Mouse (Mus musculus) limb, embryonic 15.5 days (tissue): ENCODE data around the gene Ahctf1. TPM values are rescaled to one million over a fixed set of nuclear protein-coding genes. Genes with fewer than 3 reads are reported as not detected.
"Not testable (repeated sequence)": the region's sequence is repeated elsewhere in the genome, so short reads cannot be mapped to it uniquely, and the experiment has no call there.

ENCODE experiments used
- ATAC-seq: fragments of 200-750 bp; cut with Nextera tagmentation; 2 replicates; pipeline ENCODE4 v1.8.0; 2017; ENCODE audit warnings: low read depth, moderate TSS enrichment; ENCODE audit not compliant: insufficient number of reproducible peaks, low FRiP score, low TSS enrichment
- H3K27ac ChIP-seq: fragments of 300-500 bp; sonication (generic); 2 replicates; pipeline ENCODE4 v1.5.1; 2015; ENCODE audit warnings: moderate library complexity, mild to moderate bottlenecking, inconsistent platforms
- H3K27me3 ChIP-seq: fragments of 300-500 bp; sonication (generic); 2 replicates; pipeline ENCODE4 v1.6.1; 2015; ENCODE audit warnings: inconsistent platforms
- H3K36me3 ChIP-seq: fragments of 300-500 bp; sonication (generic); 2 replicates; pipeline ENCODE4 v1.6.1; 2015; ENCODE audit warnings: inconsistent platforms
- H3K4me1 ChIP-seq: fragments of 300-500 bp; sonication (generic); 2 replicates; pipeline ENCODE4 v1.6.1; 2015; ENCODE audit warnings: inconsistent platforms
- H3K4me2 ChIP-seq: fragments of 300-500 bp; sonication (generic); 2 replicates; pipeline ENCODE4 v1.6.1; 2015; ENCODE audit warnings: mild to moderate bottlenecking, inconsistent platforms
- H3K4me3 ChIP-seq: fragments of 300-500 bp; sonication (generic); 2 replicates; pipeline ENCODE4 v1.5.1; 2015; ENCODE audit warnings: mild to moderate bottlenecking, inconsistent platforms
- H3K9ac ChIP-seq: fragments of 300-500 bp; sonication (generic); 2 replicates; pipeline ENCODE4 v1.6.1; 2015; ENCODE audit warnings: inconsistent platforms
- H3K9me3 ChIP-seq: fragments of 300-500 bp; sonication (generic); 2 replicates; pipeline ENCODE4 v1.6.1; 2016; ENCODE audit warnings: inconsistent platforms
- WGBS: fragments of 180-500 bp; shearing (Covaris S2); methylation state at CpG from one replicate; pipeline ENCODE4 v1.1.7; 2015; 5-methylcytosine and 5-hydroxymethylcytosine counted together
- polyA plus RNA-seq: library from polyadenylated mRNA; unstranded; fragments of >200 nt; fragmentation: Nextera tagmentation; extraction: Ambion mirVana; gene quantifications from 2 replicates; pipeline ENCODE4 v1.2.1, GENCODE M21; 2015

Gene Ahctf1
- polyA plus RNA-seq, 1 experiment from 2014 or later: 20.6 TPM

DNA sequence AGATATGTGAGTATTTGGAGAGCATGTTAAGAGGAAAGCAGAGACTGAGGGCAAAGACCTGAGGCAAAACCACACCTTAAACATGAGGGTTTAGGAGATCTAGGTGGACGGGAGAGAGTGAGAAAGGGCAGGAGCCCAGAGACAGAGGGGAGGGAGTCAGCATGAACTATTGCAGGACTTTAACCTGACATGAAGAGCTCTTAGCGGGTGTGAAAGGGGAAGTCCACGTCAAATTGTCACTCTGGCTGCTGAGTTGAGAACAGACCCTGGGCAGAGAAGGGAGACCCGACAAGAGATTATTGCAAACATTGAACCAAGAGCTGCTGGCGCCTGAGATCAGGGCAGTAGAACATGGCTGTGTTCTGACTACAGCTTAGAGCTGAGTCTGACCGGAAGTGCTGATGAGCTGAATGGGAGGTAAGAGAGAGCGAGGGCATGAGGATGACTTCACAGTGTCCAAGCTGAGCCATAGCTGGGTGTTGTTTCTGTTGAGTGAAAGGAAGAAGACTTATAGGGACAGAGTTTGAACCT is 29.3 kb upstream of the Ahctf1 start:
- no peak overlapping the region for H3K4me3 ChIP-seq
- no peak for ATAC-seq
- H3K27me3 ChIP-seq: no peaks in the 10 kb centered on the region
- H3K4me1 ChIP-seq: no peaks in the 10 kb centered on the region
- no peak overlapping the region for H3K9ac ChIP-seq
- WGBS: 72% methylated on average over 7 of the region's 7 CpGs
- H3K9me3 ChIP-seq: no peaks in the 10 kb centered on the region
- H3K36me3 ChIP-seq: no peaks in the 10 kb centered on the region
- no peak overlapping the region for H3K27ac ChIP-seq
- no peak overlapping the region for H3K4me2 ChIP-seq

GRCm38 (mm10) chr1:179828900-179829299 is 25.4 kb upstream of the Ahctf1 start:
- Histone ChIP-seq H3K36me3 (no peaks in the 10 kb centered on the region), H3K4me3 (no peak overlapping the region), H3K9ac (no peak overlapping the region), H3K4me2 (no peak overlapping the region), H3K9me3 (no peaks in the 10 kb centered on the region), H3K27ac (no peak overlapping the region), H3K27me3 (no peaks in the 10 kb centered on the region), H3K4me1 (no peaks in the 10 kb centered on the region)
- ATAC-seq: no peak
- WGBS: 65% methylated on average over 4 of the region's 4 CpGs

GRCm38 (mm10) chr1:179828051-179828450 is 24.6 kb upstream of the Ahctf1 start:
- no peak for ATAC-seq
- H3K4me2 ChIP-seq: no peak overlapping the region
- no peak overlapping the region for H3K4me3 ChIP-seq
- no peak overlapping the region for H3K27ac ChIP-seq
- no peaks in the 10 kb centered on the region for H3K27me3 ChIP-seq
- H3K9ac ChIP-seq: no peak overlapping the region
- H3K36me3 ChIP-seq: no peaks in the 10 kb centered on the region
- no peaks in the 10 kb centered on the region for H3K4me1 ChIP-seq
- 89% methylated on average over 5 of the region's 5 CpGs for WGBS
- H3K9me3 ChIP-seq: no peaks in the 10 kb centered on the region

DNA sequence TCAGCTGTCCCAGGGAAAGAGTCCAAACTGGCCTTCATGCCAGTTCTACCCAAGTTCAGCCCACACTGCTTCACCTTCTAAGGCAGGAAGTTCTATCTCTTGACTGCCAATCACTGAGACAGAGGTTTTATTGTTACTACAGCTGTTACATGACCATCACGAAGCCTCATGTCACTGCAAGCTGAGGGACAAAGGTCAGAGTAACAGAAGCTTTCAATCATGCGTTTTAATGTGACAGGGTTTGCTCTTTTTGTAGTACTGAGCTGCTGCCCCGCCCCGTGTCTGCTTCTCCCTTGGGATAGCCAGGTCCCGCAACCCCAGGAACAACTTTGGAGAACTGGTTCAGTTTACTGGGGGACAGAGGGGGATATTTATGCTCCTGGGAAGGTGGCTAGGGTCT is 21.1 kb upstream of the Ahctf1 start:
- 67% methylated on average over 5 of the region's 5 CpGs for WGBS
- Histone ChIP-seq H3K27me3 (no peaks in the 10 kb centered on the region), H3K4me2 (no peak overlapping the region), H3K4me3 (no peak overlapping the region), H3K27ac (no peak overlapping the region), H3K9ac (no peak overlapping the region), H3K36me3 (no peaks in the 10 kb centered on the region), H3K9me3 (no peaks in the 10 kb centered on the region), H3K4me1 (no peaks in the 10 kb centered on the region)
- no peak for ATAC-seq

- ATAC-seq, H3K4me2 ChIP-seq, H3K9me3 ChIP-seq, H3K27ac ChIP-seq, H3K9ac ChIP-seq, H3K27me3 ChIP-seq, H3K36me3 ChIP-seq, H3K4me1 ChIP-seq, H3K4me3 ChIP-seq: not testable (repeated sequence)
- 88% methylated on average over 11 of the region's 11 CpGs for WGBS
These were observed 15.2 kb upstream of the Ahctf1 start for GRCm38 (mm10) chr1:179818490-179819278.

DNA sequence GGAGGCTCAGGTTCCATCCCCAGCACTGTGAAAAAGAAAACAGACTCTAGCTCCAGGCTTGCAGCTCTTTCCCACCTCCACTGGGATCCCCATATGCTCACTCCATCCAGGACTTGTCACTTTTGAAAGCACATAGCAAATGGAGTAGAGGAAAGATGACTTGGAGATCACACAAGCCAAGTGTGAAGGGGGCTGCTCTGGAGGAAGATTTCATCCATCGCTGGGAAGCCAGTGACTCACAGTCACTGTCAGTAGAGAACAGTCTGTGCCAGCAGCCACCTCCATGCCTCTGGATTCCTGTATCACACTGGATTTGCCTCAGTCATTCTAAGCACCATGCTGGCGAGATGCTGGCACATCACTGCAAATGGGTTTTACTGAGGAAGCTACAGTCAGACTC is 11.1 kb upstream of the Ahctf1 start:
- 81% methylated on average over 2 of the region's 2 CpGs for WGBS
- Histone ChIP-seq H3K4me3 (no peak overlapping the region), H3K27ac (no peak overlapping the region), H3K9me3 (no peaks in the 10 kb centered on the region), H3K4me1 (no peaks in the 10 kb centered on the region), H3K9ac (no peak overlapping the region), H3K4me2 (no peak overlapping the region), H3K36me3 (no peaks in the 10 kb centered on the region), H3K27me3 (no peaks in the 10 kb centered on the region)
- no peak for ATAC-seq

DNA sequence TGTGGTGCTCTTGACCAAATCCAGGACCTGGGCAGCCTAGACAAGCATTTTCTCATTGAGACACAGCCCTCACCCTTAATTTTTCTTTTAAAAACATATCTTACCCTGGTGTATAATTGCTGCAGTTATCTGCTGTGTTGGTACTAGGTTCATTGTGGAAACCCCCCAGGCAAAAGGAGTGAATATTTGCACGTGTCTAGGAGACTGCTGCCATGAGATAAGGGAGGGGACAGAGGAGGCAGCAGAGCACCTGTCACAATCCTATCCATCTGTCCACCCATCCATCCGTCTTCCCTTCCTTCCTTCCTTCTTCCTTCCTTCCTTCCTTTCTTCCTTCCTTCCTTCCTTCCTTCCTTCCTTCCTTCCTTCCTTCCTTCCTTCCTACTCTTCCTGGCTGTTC is 9.9 kb upstream of the Ahctf1 start:
- ATAC-seq: no peak
- H3K36me3 ChIP-seq: no peaks in the 10 kb centered on the region
- H3K9me3 ChIP-seq: no peaks in the 10 kb centered on the region
- no peak overlapping the region for H3K9ac ChIP-seq
- no peak overlapping the region for H3K27ac ChIP-seq
- no peaks in the 10 kb centered on the region for H3K27me3 ChIP-seq
- H3K4me1 ChIP-seq: no peaks in the 10 kb centered on the region
- 59% methylated on average over 2 of the region's 2 CpGs for WGBS
- H3K4me2 ChIP-seq: no peak overlapping the region
- H3K4me3 ChIP-seq: no peak overlapping the region

DNA sequence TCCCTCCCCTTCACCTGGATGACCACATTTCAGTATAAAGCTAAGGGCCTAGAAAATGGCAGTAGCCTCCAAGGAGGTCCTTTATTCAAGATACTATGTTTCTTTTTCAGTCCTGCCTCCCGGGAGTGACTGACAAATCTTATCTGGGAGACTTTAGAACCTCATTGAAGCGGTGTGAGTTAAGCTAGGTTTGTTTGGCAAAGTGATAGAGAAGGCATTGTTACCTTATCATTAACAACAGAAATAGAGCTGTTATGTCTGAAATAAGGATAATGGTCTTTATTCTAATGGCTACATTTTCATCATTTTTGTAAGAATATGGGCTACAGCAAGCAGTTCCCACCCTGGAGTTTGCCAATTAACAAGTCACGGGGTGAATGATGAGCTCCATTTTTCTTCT is 4.8 kb upstream of the Ahctf1 start:
- Histone ChIP-seq H3K27me3 (no peaks in the 10 kb centered on the region), H3K4me2 (no peak overlapping the region), H3K4me3 (no peak overlapping the region), H3K36me3 (no peaks in the 10 kb centered on the region), H3K27ac (no peak overlapping the region), H3K9me3 (no peaks in the 10 kb centered on the region), H3K9ac (no peak overlapping the region), H3K4me1 (peaks cover 6% of the 10 kb centered on the region)
- no peak for ATAC-seq
- 78% methylated on average over 3 of the region's 3 CpGs for WGBS

GRCm38 (mm10) chr1:179807468-179807867 is 4.0 kb upstream of the Ahctf1 start:
- Histone ChIP-seq H3K4me3 (no peak overlapping the region), H3K4me1 (peaks cover 6% of the 10 kb centered on the region), H3K4me2 (no peak overlapping the region), H3K36me3 (no peaks in the 10 kb centered on the region), H3K27ac (no peak overlapping the region), H3K9me3 (no peaks in the 10 kb centered on the region), H3K9ac (no peak overlapping the region), H3K27me3 (no peaks in the 10 kb centered on the region)
- 75% methylated on average over 4 of the region's 4 CpGs for WGBS
- ATAC-seq: no peak

DNA sequence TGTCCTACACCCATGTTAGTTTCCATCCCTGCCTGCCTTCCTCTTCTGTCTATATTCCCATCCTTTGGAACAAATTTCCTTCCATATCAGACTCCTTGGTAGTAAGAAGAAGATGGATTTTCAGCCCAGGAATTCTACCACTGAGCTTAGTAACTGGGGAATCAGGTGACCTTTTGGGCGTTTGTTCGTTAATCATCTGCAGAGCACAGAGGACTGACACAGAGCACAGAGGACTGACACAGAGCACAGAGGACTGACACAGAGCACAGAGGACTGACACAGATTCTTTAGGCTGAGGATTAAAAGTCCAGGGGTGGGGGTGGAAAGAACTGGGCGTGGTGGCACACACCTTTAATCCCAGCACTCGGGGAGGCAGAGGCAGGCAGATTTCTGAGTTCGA is 2.3 kb upstream of the Ahctf1 start:
- H3K4me3 ChIP-seq: no peak overlapping the region
- no peak overlapping the region for H3K9ac ChIP-seq
- no peak overlapping the region for H3K27ac ChIP-seq
- no peak for ATAC-seq
- no peaks in the 10 kb centered on the region for H3K9me3 ChIP-seq
- no peak overlapping the region for H3K4me2 ChIP-seq
- no peaks in the 10 kb centered on the region for H3K36me3 ChIP-seq
- whole genome bisulfite sequencing: 89% methylated on average over 5 of the region's 5 CpGs
- peaks cover 16% of the 10 kb centered on the region for H3K4me1 ChIP-seq
- H3K27me3 ChIP-seq: no peaks in the 10 kb centered on the region

DNA sequence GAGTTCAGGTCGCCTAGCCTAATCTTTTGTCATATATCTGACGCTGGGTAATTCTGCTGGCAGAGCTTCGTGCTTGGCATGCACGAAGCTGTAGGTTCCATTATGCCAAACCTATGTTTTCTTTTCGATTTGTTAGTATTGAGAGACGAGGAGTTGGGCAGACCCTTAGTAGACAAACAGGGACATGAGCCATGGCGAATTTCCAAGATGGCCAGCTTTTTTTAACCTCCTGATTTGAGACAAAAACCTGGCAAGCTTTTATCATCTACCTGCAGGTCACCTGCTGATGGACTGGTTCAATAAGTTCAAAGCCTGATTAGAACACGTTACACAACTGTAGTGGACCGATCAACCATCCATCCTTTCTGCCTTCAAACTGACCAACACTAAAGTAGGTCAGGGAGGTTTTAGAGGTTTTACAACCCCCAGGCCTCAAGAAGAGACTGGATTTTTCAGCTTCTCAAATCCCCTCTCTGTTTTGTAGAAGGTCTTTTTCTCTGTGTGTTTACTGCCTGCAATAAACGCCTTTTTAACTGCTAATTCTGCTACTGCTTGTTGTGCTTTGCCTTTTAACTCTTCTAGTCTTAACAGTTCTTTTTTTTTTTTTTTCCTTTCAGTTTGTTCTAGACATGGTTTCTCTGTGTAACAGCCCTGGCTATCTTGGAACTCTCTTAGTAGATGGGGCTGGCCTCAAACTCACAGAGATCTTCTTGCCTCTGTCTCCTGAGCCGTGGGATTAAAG is 831 bp upstream of the Ahctf1 start:
- 29% methylated on average over 11 of the region's 11 CpGs for whole genome bisulfite sequencing
- ATAC-seq: no peak
- Histone ChIP-seq H3K4me2 (peak overlapping the region; percentile 47), H3K36me3 (no peaks in the 10 kb centered on the region), H3K27me3 (no peaks in the 10 kb centered on the region), H3K9ac (no peak overlapping the region), H3K4me3 (peak overlapping the region; percentile 79), H3K9me3 (no peaks in the 10 kb centered on the region), H3K27ac (peak overlapping the region; percentile 99), H3K4me1 (peaks cover 16% of the 10 kb centered on the region)
